Mouse (Mus musculus): ENCODE results near the gene Gm27179. TPM values are rescaled to one million over a fixed set of nuclear protein-coding genes. Genes with fewer than 3 reads are reported as not detected.
"Not testable (repeated sequence)": the region's sequence is repeated elsewhere in the genome, so short reads cannot be mapped to it uniquely, and the experiment has no call there.

The Gm27179 gene
- polyA plus RNA-seq, 2 experiments = not detected

DNA sequence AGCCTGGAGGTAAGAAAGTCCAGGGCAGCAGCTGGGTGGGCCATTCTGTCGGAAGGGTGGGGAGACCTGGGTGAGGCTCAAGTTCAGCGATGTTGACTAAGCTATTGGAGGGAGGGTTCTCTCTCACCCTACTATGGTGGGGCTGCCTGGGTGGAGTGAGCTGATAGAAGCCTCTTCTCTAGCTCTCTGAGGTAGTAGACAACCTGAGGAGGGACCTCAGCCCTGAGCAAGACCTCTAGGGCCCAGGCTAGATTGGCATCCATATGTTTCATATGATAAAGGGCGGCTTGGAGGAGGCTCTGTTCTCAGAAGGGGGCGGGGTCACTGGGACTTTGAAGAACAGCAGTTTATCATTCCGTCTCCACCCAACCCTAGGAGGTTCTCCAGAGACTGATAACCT lies 27.8 kb upstream of the Gm27179 start:
- no CpG with 5 or more reads among the region's 5 CpGs for WGBS
- not testable (repeated sequence) for H3K9ac ChIP-seq (ENCODE audit: low read depth, low read length, severe bottlenecking); H3K4me1 ChIP-seq (ENCODE audit: control insufficient read depth, insufficient read depth, low read length); DNase-seq (ENCODE audit: low spot score); H3K36me3 ChIP-seq (ENCODE audit: control insufficient read depth, insufficient read depth, low read length); H3K4me2 ChIP-seq (replicated peaks; ENCODE audit: low read depth, low read length, severe bottlenecking); H3K27ac ChIP-seq (replicated peaks; ENCODE audit: low read depth, low read length); H3K4me3 ChIP-seq (replicated peaks; ENCODE audit: low read length); ATAC-seq (ENCODE audit: low FRiP score, low read depth); H3K27me3 ChIP-seq (ENCODE audit: control insufficient read depth, insufficient read depth, low read length); H3K9me3 ChIP-seq (ENCODE audit: control insufficient read depth, low read length)

DNA sequence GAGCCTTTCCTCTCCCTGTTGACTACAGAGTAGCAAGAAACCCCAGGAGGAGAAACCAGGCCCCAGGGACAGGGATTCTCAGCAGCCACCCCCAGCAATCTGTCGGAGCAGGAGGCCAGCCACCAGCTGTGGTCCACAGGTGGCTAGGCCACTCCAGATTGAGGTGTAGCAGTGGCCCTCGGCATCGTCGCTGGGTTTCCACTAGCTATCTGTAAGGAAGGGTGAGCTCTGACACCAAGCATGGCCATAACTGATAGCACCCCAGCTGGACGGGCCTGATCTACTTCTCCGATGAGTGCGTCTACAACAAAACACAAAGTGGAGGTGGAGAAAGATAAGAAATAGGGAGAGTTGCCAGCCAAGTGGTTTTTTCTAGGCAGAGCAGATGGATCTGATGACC lies 24.2 kb upstream of the Gm27179 start:
- not testable (repeated sequence) for H3K9me3 ChIP-seq (ENCODE audit: control insufficient read depth, low read length); DNase-seq (ENCODE audit: low spot score); ATAC-seq (ENCODE audit: low FRiP score, low read depth); H3K36me3 ChIP-seq (ENCODE audit: control insufficient read depth, insufficient read depth, low read length); H3K4me3 ChIP-seq (replicated peaks; ENCODE audit: low read length); H3K4me2 ChIP-seq (replicated peaks; ENCODE audit: low read depth, low read length, severe bottlenecking); H3K4me1 ChIP-seq (ENCODE audit: control insufficient read depth, insufficient read depth, low read length); H3K27me3 ChIP-seq (ENCODE audit: control insufficient read depth, insufficient read depth, low read length); H3K27ac ChIP-seq (replicated peaks; ENCODE audit: low read depth, low read length); H3K9ac ChIP-seq (ENCODE audit: low read depth, low read length, severe bottlenecking)
- WGBS = no CpG with 5 or more reads among the region's 7 CpGs

DNA sequence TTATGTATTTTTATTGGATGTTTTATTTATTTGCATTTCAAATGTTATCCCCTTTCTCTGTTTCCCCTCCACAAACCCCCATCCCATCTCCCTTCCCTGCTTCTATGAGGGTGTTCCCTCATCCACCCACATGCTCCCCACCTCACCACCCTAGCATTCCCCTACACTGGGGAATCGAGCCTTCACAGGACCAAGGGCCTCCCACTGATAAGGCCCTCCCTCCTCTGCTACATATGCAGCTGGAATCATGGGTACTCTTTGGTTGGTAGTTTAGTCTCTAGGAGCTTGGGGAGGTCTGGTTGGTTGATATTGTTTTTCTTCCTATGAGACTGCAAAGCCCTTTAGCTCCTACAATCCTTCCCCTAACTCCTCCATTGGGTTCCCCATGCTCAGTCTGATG lies 13.9 kb upstream of the Gm27179 start:
- not testable (repeated sequence) for H3K9ac ChIP-seq (ENCODE audit: low read depth, low read length, severe bottlenecking); H3K27me3 ChIP-seq (ENCODE audit: control insufficient read depth, insufficient read depth, low read length); H3K4me3 ChIP-seq (replicated peaks; ENCODE audit: low read length); H3K9me3 ChIP-seq (ENCODE audit: control insufficient read depth, low read length); H3K27ac ChIP-seq (replicated peaks; ENCODE audit: low read depth, low read length); DNase-seq (ENCODE audit: low spot score); H3K36me3 ChIP-seq (ENCODE audit: control insufficient read depth, insufficient read depth, low read length); ATAC-seq (ENCODE audit: low FRiP score, low read depth); H3K4me1 ChIP-seq (ENCODE audit: control insufficient read depth, insufficient read depth, low read length); H3K4me2 ChIP-seq (replicated peaks; ENCODE audit: low read depth, low read length, severe bottlenecking)
- no CpG with 5 or more reads among the region's 1 CpGs for WGBS

- not testable (repeated sequence) for H3K27me3 ChIP-seq (ENCODE audit: control insufficient read depth, insufficient read depth, low read length); ATAC-seq (ENCODE audit: low FRiP score, low read depth); H3K27ac ChIP-seq (replicated peaks; ENCODE audit: low read depth, low read length); H3K4me3 ChIP-seq (replicated peaks; ENCODE audit: low read length); H3K36me3 ChIP-seq (ENCODE audit: control insufficient read depth, insufficient read depth, low read length); H3K4me1 ChIP-seq (ENCODE audit: control insufficient read depth, insufficient read depth, low read length); DNase-seq (ENCODE audit: low spot score); H3K9ac ChIP-seq (ENCODE audit: low read depth, low read length, severe bottlenecking); H3K9me3 ChIP-seq (ENCODE audit: control insufficient read depth, low read length); H3K4me2 ChIP-seq (replicated peaks; ENCODE audit: low read depth, low read length, severe bottlenecking)
- no CpG with 5 or more reads among the region's 1 CpGs for WGBS
Measured at GRCm38 (mm10) chr14:69523001-69523400, 10.7 kb upstream of the Gm27179 start.

DNA sequence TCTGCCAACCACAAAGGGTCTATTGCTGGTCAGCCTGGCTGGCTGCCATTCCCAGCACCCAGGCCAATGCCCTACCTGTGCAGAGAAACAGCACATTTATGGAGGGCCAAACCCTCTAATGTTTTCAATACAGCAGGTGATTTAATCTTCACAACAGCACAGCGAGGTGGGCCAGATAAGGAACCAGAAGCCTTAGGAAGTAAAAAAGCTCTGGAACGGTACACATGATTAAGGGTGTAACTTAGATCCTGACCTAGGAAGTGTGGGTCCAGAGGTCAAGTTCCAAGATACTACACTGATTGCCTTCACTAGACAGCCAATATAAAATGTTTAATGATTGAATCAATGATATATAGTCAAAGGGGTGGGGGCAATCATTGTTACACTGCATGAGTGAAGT lies 8.5 kb upstream of the Gm27179 start:
- H3K36me3 ChIP-seq (ENCODE audit: control insufficient read depth, insufficient read depth, low read length); H3K9ac ChIP-seq (ENCODE audit: low read depth, low read length, severe bottlenecking); H3K9me3 ChIP-seq (ENCODE audit: control insufficient read depth, low read length); DNase-seq (ENCODE audit: low spot score); H3K4me1 ChIP-seq (ENCODE audit: control insufficient read depth, insufficient read depth, low read length); H3K27ac ChIP-seq (replicated peaks; ENCODE audit: low read depth, low read length); H3K4me2 ChIP-seq (replicated peaks; ENCODE audit: low read depth, low read length, severe bottlenecking); ATAC-seq (ENCODE audit: low FRiP score, low read depth); H3K27me3 ChIP-seq (ENCODE audit: control insufficient read depth, insufficient read depth, low read length); H3K4me3 ChIP-seq (replicated peaks; ENCODE audit: low read length): not testable (repeated sequence)
- WGBS = no CpG with 5 or more reads among the region's 2 CpGs

GRCm38 (mm10) chr14:69507000-69507399 lies 5.3 kb downstream of the Gm27179 start:
- not testable (repeated sequence) for H3K27ac ChIP-seq (replicated peaks; ENCODE audit: low read depth, low read length); H3K36me3 ChIP-seq (ENCODE audit: control insufficient read depth, insufficient read depth, low read length); H3K27me3 ChIP-seq (ENCODE audit: control insufficient read depth, insufficient read depth, low read length); H3K4me2 ChIP-seq (replicated peaks; ENCODE audit: low read depth, low read length, severe bottlenecking); DNase-seq (ENCODE audit: low spot score); H3K9me3 ChIP-seq (ENCODE audit: control insufficient read depth, low read length); H3K4me1 ChIP-seq (ENCODE audit: control insufficient read depth, insufficient read depth, low read length); H3K4me3 ChIP-seq (replicated peaks; ENCODE audit: low read length); ATAC-seq (ENCODE audit: low FRiP score, low read depth); H3K9ac ChIP-seq (ENCODE audit: low read depth, low read length, severe bottlenecking)
- WGBS = no CpG with 5 or more reads among the region's 1 CpGs

- H3K4me1 ChIP-seq (ENCODE audit: control insufficient read depth, insufficient read depth, low read length); H3K4me2 ChIP-seq (replicated peaks; ENCODE audit: low read depth, low read length, severe bottlenecking); H3K9ac ChIP-seq (ENCODE audit: low read depth, low read length, severe bottlenecking); DNase-seq (ENCODE audit: low spot score); H3K36me3 ChIP-seq (ENCODE audit: control insufficient read depth, insufficient read depth, low read length); H3K9me3 ChIP-seq (ENCODE audit: control insufficient read depth, low read length); H3K4me3 ChIP-seq (replicated peaks; ENCODE audit: low read length); H3K27ac ChIP-seq (replicated peaks; ENCODE audit: low read depth, low read length); H3K27me3 ChIP-seq (ENCODE audit: control insufficient read depth, insufficient read depth, low read length): not testable (repeated sequence)
- no CpG with 5 or more reads among the region's 29 CpGs for WGBS
- peak; percentile 98 for ATAC-seq (ENCODE audit: low FRiP score, low read depth)
Measured at GRCm38 (mm10) chr14:69503174-69503573, 9.2 kb downstream of the Gm27179 start, which contains the start of gene Gm16867. Gene Gm16867 (minus strand): TSS chr14:69503362.

DNA sequence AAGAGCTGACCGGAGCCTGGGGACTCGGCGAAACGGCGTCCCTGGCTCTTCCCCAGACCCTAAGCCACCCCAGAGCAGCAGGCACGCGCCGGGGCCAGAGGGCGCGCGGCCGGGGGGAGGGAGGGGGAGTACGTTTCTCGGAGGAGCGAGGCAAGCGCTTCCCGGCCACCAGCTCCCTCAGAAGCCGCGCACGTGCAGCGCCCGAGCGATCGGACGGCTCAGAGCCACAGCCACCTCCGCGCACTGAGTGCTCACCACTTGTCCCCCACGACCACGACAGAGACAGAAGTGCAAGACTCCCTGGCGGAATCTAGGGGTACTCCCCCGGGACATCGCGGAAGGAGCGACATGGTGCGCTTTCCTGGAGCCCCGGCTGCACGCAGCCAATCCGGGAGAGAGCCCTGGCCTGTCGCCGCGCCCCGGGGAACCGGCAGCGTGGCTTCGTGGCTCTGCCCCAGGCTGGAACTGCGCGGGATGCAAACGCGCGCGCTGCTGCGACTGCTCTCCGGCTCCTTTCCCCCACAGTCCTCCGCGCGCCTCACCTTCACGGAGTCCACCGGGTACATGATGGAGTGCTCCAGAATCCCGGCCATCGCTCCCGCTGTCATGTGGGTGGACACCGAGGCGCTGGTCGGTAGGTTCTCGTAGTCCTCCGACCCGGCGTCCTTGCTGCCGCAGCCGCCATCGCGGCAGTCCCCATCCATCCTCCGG lies 9.8 kb downstream of the Gm27179 start:
- not testable (repeated sequence) for DNase-seq (ENCODE audit: low spot score); H3K4me3 ChIP-seq (replicated peaks; ENCODE audit: low read length); H3K27ac ChIP-seq (replicated peaks; ENCODE audit: low read depth, low read length); H3K9me3 ChIP-seq (ENCODE audit: control insufficient read depth, low read length); H3K27me3 ChIP-seq (ENCODE audit: control insufficient read depth, insufficient read depth, low read length); H3K9ac ChIP-seq (ENCODE audit: low read depth, low read length, severe bottlenecking); H3K4me2 ChIP-seq (replicated peaks; ENCODE audit: low read depth, low read length, severe bottlenecking); H3K4me1 ChIP-seq (ENCODE audit: control insufficient read depth, insufficient read depth, low read length); H3K36me3 ChIP-seq (ENCODE audit: control insufficient read depth, insufficient read depth, low read length)
- peak; percentile 49; the same call in 1 of the 2 replicates for ATAC-seq (ENCODE audit: low FRiP score, low read depth)
- WGBS = no CpG with 5 or more reads among the region's 73 CpGs

Measured in limb, embryonic 14.5 days (tissue).